19 mouse cellular contexts compared by ENCODE assay signal in genomic region chr14:30666604-30667003, GRCm38 (mm10).
"Had no signal": no experiment of that assay in that cellular context is flagged by ENCODE, and none has a peak within 500 bp of the region (broad histone marks: within the 10 kb centered on the region; RNA-seq: fewer than 3 reads in every experiment).

No protein-coding gene starts in this region.

- DNase-seq: kidney, adult 11 months; kidney, adult 9 months; layer of hippocampus, postnatal 36 days; retina, postnatal 1 day; right cerebral cortex, postnatal 14 days; right cerebral cortex, postnatal 4 days; thymus, postnatal 25 days had no signal

- H3K27ac ChIP-seq: intestine, embryonic 15.5 days; limb, embryonic 12.5 days; limb, embryonic 15.5 days; liver, embryonic 12.5 days; liver, embryonic 15.5 days; lung, embryonic 15.5 days; midbrain, embryonic 10.5 days; midbrain, embryonic 13.5 days; neural tube, embryonic 13.5 days; stomach, embryonic 15.5 days had no signal

- H3K4me3 ChIP-seq: intestine, embryonic 15.5 days; limb, embryonic 12.5 days; limb, embryonic 15.5 days; liver, embryonic 12.5 days; liver, embryonic 15.5 days; lung, embryonic 15.5 days; megakaryocyte, embryonic 14.5 days; midbrain, embryonic 10.5 days; midbrain, embryonic 13.5 days; myocyte; neural tube, embryonic 13.5 days; stomach, embryonic 15.5 days had no signal
